22 mouse cellular contexts compared by ENCODE assay signal in genomic region chr14:48750994-48751393, GRCm38 (mm10).
DNase-seq lines count a peak whose midpoint lies in the region; ATAC-seq and TF ChIP-seq lines count a peak whose summit lies in the region.
"Had no signal": no experiment of that assay in that cellular context is flagged by ENCODE, and none has a peak within 500 bp of the region (broad histone marks: within the 10 kb centered on the region; RNA-seq: fewer than 3 reads in every experiment).

No protein-coding gene starts in this region.

- peaks cover 31% of the 10 kb centered on the region for H3K4me1 ChIP-seq in forebrain, embryonic 11.5 days (replicated peaks; ENCODE audit: control insufficient read depth, insufficient read depth, low read length)
- H3K4me1 ChIP-seq in forebrain, postnatal 0 days (ENCODE audit: insufficient read depth) = no peaks in the 10 kb centered on the region
- peaks cover 46% of the 10 kb centered on the region for H3K4me1 ChIP-seq in midbrain, embryonic 11.5 days (ENCODE audit: control insufficient read depth, insufficient read depth, low read length)
- no peaks in the 10 kb centered on the region for H3K4me1 ChIP-seq in intestine, embryonic 15.5 days (replicated peaks)

- peak overlapping the region; percentile 23; the same call in 1 of the 2 replicates for H3K9ac ChIP-seq in forebrain, embryonic 11.5 days (ENCODE audit: low read length)
- H3K9ac ChIP-seq in forebrain, postnatal 0 days = no peak overlapping the region
- peak overlapping the region; percentile 54; the same call in 1 of the 2 replicates for H3K9ac ChIP-seq in midbrain, embryonic 11.5 days (ENCODE audit: low read length)
- H3K9ac ChIP-seq in intestine, embryonic 15.5 days = no peak overlapping the region
- H3K9ac ChIP-seq: embryonic facial prominence, embryonic 12.5 days; hindbrain, embryonic 14.5 days; liver, postnatal 0 days had no signal

- no peaks in the 10 kb centered on the region for H3K36me3 ChIP-seq in forebrain, embryonic 11.5 days (ENCODE audit: control insufficient read depth, insufficient read depth, low read length)
- H3K36me3 ChIP-seq in forebrain, postnatal 0 days (ENCODE audit: insufficient read depth) = no peaks in the 10 kb centered on the region
- H3K36me3 ChIP-seq in midbrain, embryonic 11.5 days (ENCODE audit: control insufficient read depth, insufficient read depth, low read length) = no peaks in the 10 kb centered on the region
- H3K36me3 ChIP-seq in intestine, embryonic 15.5 days = no peaks in the 10 kb centered on the region
- H3K36me3 ChIP-seq: embryonic facial prominence, embryonic 12.5 days had no signal

- DNase-seq in forebrain, embryonic 11.5 days (ENCODE audit: low spot score) = peak; percentile 72
- DNase-seq in forebrain, postnatal 0 days = no peak
- DNase-seq in retina, postnatal 1 day = peak; percentile 12
- DNase-seq in retina, embryonic 14.5 days (ENCODE audit: low spot score) = no peak
- peak; percentile 93 for DNase-seq in midbrain, embryonic 11.5 days (ENCODE audit: low spot score, missing footprints)
- no peak for DNase-seq in left cerebral cortex, postnatal 4 days
- DNase-seq in left cerebral cortex, adult 8-10 months (ENCODE audit: low spot score in 2 of 2) = no peak
- DNase-seq: adrenal gland, postnatal 14 days; cerebellum, adult 11 months; cerebellum, postnatal 14 days; gastrocnemius, postnatal 14 days; kidney, postnatal 4 days; liver; liver, postnatal 0 days; lung, postnatal 10 days; thymus, adult 2 months had no signal

- WGBS in forebrain, embryonic 11.5 days = 4% methylated on average over 6 of the region's 6 CpGs
- 10% methylated on average over 6 of the region's 6 CpGs for WGBS in forebrain, postnatal 0 days
- WGBS in midbrain, embryonic 11.5 days = 6% methylated on average over 6 of the region's 6 CpGs
- WGBS in intestine, embryonic 15.5 days = 33% methylated on average over 6 of the region's 6 CpGs

- peak overlapping the region; percentile 18; the same call in 1 of the 2 replicates for H3K27ac ChIP-seq in forebrain, embryonic 11.5 days (ENCODE audit: low read depth, low read length)
- H3K27ac ChIP-seq in forebrain, postnatal 0 days (ENCODE audit: low read depth, low read length) = no peak overlapping the region
- H3K27ac ChIP-seq in midbrain, embryonic 11.5 days (ENCODE audit: low read depth, low read length) = peak overlapping the region; percentile 92
- no peak overlapping the region for H3K27ac ChIP-seq in intestine, embryonic 15.5 days
- H3K27ac ChIP-seq: embryonic facial prominence, embryonic 12.5 days; hindbrain, embryonic 14.5 days had no signal

- TF ChIP-seq CTCF in forebrain, postnatal 0 days (IDR thresholded peaks at IDR 0.05; ENCODE audit: low read depth) = no peak

- H3K4me3 ChIP-seq in forebrain, embryonic 11.5 days (ENCODE audit: low read depth, low read length) = no peak overlapping the region
- H3K4me3 ChIP-seq in forebrain, postnatal 0 days (ENCODE audit: low read depth, low read length) = no peak overlapping the region
- H3K4me3 ChIP-seq in midbrain, embryonic 11.5 days (ENCODE audit: low read depth, low read length) = no peak overlapping the region
- H3K4me3 ChIP-seq in intestine, embryonic 15.5 days (replicated peaks) = no peak overlapping the region
- H3K4me3 ChIP-seq: embryonic facial prominence, embryonic 12.5 days; erythroblast, embryonic 14.5 days had no signal

- no peaks in the 10 kb centered on the region for H3K9me3 ChIP-seq in forebrain, embryonic 11.5 days (ENCODE audit: control insufficient read depth, low read length)
- no peaks in the 10 kb centered on the region for H3K9me3 ChIP-seq in forebrain, postnatal 0 days (ENCODE audit: low read length)
- peaks cover 4% of the 10 kb centered on the region; the same call in 1 of the 2 replicates for H3K9me3 ChIP-seq in midbrain, embryonic 11.5 days (ENCODE audit: control insufficient read depth, low read length)
- no peaks in the 10 kb centered on the region for H3K9me3 ChIP-seq in intestine, embryonic 15.5 days
- H3K9me3 ChIP-seq: embryonic facial prominence, embryonic 12.5 days had no signal

- peak overlapping the region; percentile 18 for H3K4me2 ChIP-seq in forebrain, embryonic 11.5 days (ENCODE audit: low read depth, low read length, severe bottlenecking)
- H3K4me2 ChIP-seq in forebrain, postnatal 0 days (ENCODE audit: low read depth) = no peak overlapping the region
- peak overlapping the region; percentile 19; the same call in 1 of the 2 replicates for H3K4me2 ChIP-seq in midbrain, embryonic 11.5 days
- H3K4me2 ChIP-seq in intestine, embryonic 15.5 days (replicated peaks) = no peak overlapping the region

- ATAC-seq in forebrain, embryonic 11.5 days (replicated peaks; ENCODE audit: low FRiP score) = peak; percentile 73
- ATAC-seq in forebrain, postnatal 0 days = no peak
- peak; percentile 55 for ATAC-seq in midbrain, embryonic 11.5 days (ENCODE audit: low FRiP score)
- ATAC-seq in intestine, embryonic 15.5 days = no peak
- ATAC-seq: CD4-positive, CD25-positive, alpha-beta regulatory T cell, adult 4 months; intestine, embryonic 16.5 days; liver, postnatal 0 days had no signal

- H3K27me3 ChIP-seq in forebrain, embryonic 11.5 days (ENCODE audit: control insufficient read depth, insufficient read depth, low read length) = peaks cover 9% of the 10 kb centered on the region
- peaks cover 28% of the 10 kb centered on the region for H3K27me3 ChIP-seq in forebrain, postnatal 0 days (ENCODE audit: insufficient read depth, low read length)
- no peaks in the 10 kb centered on the region for H3K27me3 ChIP-seq in midbrain, embryonic 11.5 days (ENCODE audit: control insufficient read depth, insufficient read depth, low read length)
- H3K27me3 ChIP-seq in intestine, embryonic 15.5 days (replicated peaks) = peaks cover 17% of the 10 kb centered on the region

- intact Hi-C loops in left cerebral cortex, postnatal 4 days (cut with DNase I) = no loop called here

Comparison
In these comparisons a context has a peak if more than half of its experiments do, and no peak if none do; other contexts are left out.
1. ATAC-seq: peak in forebrain, embryonic 11.5 days (single experiment) and midbrain, embryonic 11.5 days (single experiment); none in forebrain, postnatal 0 days (single experiment) and intestine, embryonic 15.5 days (single experiment).
2. DNase-seq: peak in forebrain, embryonic 11.5 days (single experiment), retina, postnatal 1 day (single experiment) and midbrain, embryonic 11.5 days (single experiment); none in forebrain, postnatal 0 days (single experiment), retina, embryonic 14.5 days (single experiment), left cerebral cortex, postnatal 4 days (single experiment) and left cerebral cortex, adult 8-10 months (0 of 2).
3. H3K27ac ChIP-seq: peak in forebrain, embryonic 11.5 days (single experiment) and midbrain, embryonic 11.5 days (single experiment); none in forebrain, postnatal 0 days (single experiment) and intestine, embryonic 15.5 days (single experiment).
4. H3K4me2 ChIP-seq: peak in forebrain, embryonic 11.5 days (single experiment) and midbrain, embryonic 11.5 days (single experiment); none in forebrain, postnatal 0 days (single experiment) and intestine, embryonic 15.5 days (single experiment).
5. H3K9ac ChIP-seq: peak in forebrain, embryonic 11.5 days (single experiment) and midbrain, embryonic 11.5 days (single experiment); none in forebrain, postnatal 0 days (single experiment) and intestine, embryonic 15.5 days (single experiment).